Mouse (Mus musculus) lung, postnatal 0 days (tissue): ENCODE data around the gene Hoxd10.

ENCODE experiments used
- CTCF ChIP-seq: IDR thresholded peaks from 2 replicates; pipeline ENCODE4 v1.5.1; 2016; ENCODE audit warnings: antibody characterized with exemption, mild to moderate bottlenecking
- EP300 ChIP-seq: IDR thresholded peaks from 2 replicates; pipeline ENCODE4 v1.6.1; 2016; ENCODE audit warnings: antibody characterized with exemption, mild to moderate bottlenecking, control low read depth

- TF ChIP-seq CTCF (no peak), EP300 (no peak)
These were observed 32.7 kb downstream of the Hoxd10 start for GRCm38 (mm10) chr2:74724244-74725015.
